Mouse (Mus musculus) liver, embryonic 12.5 days (tissue): Measurements from ENCODE around the gene Ppip5k2. TPM values are rescaled to one million over a fixed set of nuclear protein-coding genes. Genes with fewer than 3 reads are reported as not detected.
A peak's percentile ranks its signal among the peaks of the same experiment; 100 is the strongest.

Experiments
- ATAC-seq: fragments of 200-750 bp; cut with Nextera tagmentation; 2 replicates; pipeline ENCODE4 v1.8.0; 2017; ENCODE audit warnings: moderate number of reproducible peaks, mild to moderate bottlenecking, moderate library complexity
- H3K27ac ChIP-seq: fragments of 300-500 bp; sonication (generic); 2 replicates; pipeline ENCODE4 v1.5.1; 2016; ENCODE audit warnings: mild to moderate bottlenecking
- H3K27me3 ChIP-seq: fragments of 300-500 bp; sonication (generic); replicated peaks from 2 replicates; pipeline ENCODE4 v1.6.1; 2016; ENCODE audit warnings: mild to moderate bottlenecking, moderate library complexity
- H3K36me3 ChIP-seq: fragments of 300-500 bp; sonication (generic); 2 replicates; pipeline ENCODE4 v1.6.1; 2016; ENCODE audit warnings: mild to moderate bottlenecking, moderate library complexity
- H3K4me1 ChIP-seq: fragments of 300-500 bp; sonication (generic); 2 replicates; pipeline ENCODE4 v1.6.1; 2016
- H3K4me2 ChIP-seq: fragments of 300-500 bp; sonication (generic); 2 replicates; pipeline ENCODE4 v1.6.1; 2016; ENCODE audit warnings: mild to moderate bottlenecking, moderate library complexity
- H3K4me3 ChIP-seq: fragments of 300-500 bp; sonication (generic); 2 replicates; pipeline ENCODE4 v1.5.1; 2016; ENCODE audit warnings: mild to moderate bottlenecking, moderate library complexity
- H3K9ac ChIP-seq: fragments of 300-500 bp; sonication (generic); 2 replicates; pipeline ENCODE4 v1.6.1; 2016; ENCODE audit warnings: mild to moderate bottlenecking, moderate library complexity
- H3K9me3 ChIP-seq: fragments of 300-500 bp; sonication (generic); replicated peaks from 2 replicates; pipeline ENCODE4 v1.6.1; 2016; ENCODE audit warnings: mild to moderate bottlenecking, moderate library complexity
- WGBS: fragments of 180-500 bp; shearing (Covaris S2); methylation state at CpG from one replicate; pipeline ENCODE4 v1.1.7; 2016; ENCODE audit not compliant: insufficient replicate concordance; 5-methylcytosine and 5-hydroxymethylcytosine counted together
- polyA plus RNA-seq: library from polyadenylated mRNA; unstranded; fragments of >200 nt; fragmentation: Nextera tagmentation; extraction: Ambion mirVana; gene quantifications from 2 replicates; pipeline ENCODE4 v1.2.1, GENCODE M21; 2016

The Ppip5k2 gene
- polyA plus RNA-seq, 1 experiment from 2014 or later = 23.7 TPM

DNA sequence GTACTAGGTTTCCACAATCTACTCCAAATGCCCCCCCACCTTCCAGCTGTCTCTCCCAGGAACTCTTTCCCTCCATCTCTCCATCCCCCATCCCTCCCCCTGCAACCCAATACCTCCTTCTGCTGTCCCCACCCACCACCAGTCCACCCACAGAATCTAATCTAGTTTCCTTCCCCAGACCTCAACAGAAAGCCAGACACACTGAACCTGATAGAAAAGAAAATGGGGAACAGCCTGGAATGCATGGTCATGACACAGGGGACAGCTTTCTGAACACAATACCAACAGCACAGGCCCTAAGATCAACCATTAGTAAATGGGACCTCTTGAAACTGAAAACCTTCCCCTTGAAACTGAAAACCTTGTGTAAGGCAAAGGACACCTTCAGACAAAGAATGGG is 76.4 kb downstream of the Ppip5k2 start:
- no peak overlapping the region for H3K27ac ChIP-seq
- ATAC-seq = no peak
- no peak overlapping the region for H3K4me2 ChIP-seq
- H3K9me3 ChIP-seq = no peaks in the 10 kb centered on the region
- H3K36me3 ChIP-seq = no peaks in the 10 kb centered on the region
- no peaks in the 10 kb centered on the region for H3K27me3 ChIP-seq
- H3K4me3 ChIP-seq = no peak overlapping the region
- H3K4me1 ChIP-seq = 0 out of 2 replicates have a peak, but pooled peaks cover under 1% of the 10 kb centered on the region
- H3K9ac ChIP-seq = no peak overlapping the region

DNA sequence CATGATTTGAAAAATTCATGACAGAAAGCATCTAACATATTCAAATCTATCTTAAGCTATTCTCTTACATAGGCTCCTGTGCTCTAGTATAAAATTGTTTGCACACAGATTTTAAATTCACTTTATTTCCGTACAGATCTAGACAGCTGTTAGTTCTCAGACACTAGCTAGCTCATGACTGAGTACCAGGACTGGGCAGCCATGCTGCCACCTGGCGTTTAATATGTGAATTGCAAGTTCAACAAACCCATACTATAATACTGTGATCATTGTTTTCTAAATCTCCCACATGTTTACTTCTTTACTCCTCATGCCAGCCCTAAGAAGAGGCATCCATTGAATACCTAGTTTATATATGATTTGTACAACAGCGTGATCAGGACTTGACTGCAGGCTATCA is 81.5 kb downstream of the Ppip5k2 start:
- H3K27ac ChIP-seq = no peak overlapping the region
- no peaks in the 10 kb centered on the region for H3K27me3 ChIP-seq
- H3K9me3 ChIP-seq = no peaks in the 10 kb centered on the region
- ATAC-seq = peak; percentile 71
- H3K4me1 ChIP-seq = no peaks in the 10 kb centered on the region
- H3K4me2 ChIP-seq = no peak overlapping the region
- no peaks in the 10 kb centered on the region for H3K36me3 ChIP-seq
- no peak overlapping the region for H3K4me3 ChIP-seq
- WGBS = 19% methylated on average over 3 of the region's 3 CpGs
- no peak overlapping the region for H3K9ac ChIP-seq

GRCm38 (mm10) chr1:97676526-97677177 is 93.6 kb downstream of the Ppip5k2 start:
- peaks cover 7% of the 10 kb centered on the region for H3K4me1 ChIP-seq
- no peaks in the 10 kb centered on the region for H3K36me3 ChIP-seq
- H3K9me3 ChIP-seq = no peaks in the 10 kb centered on the region
- no peak overlapping the region for H3K9ac ChIP-seq
- H3K27ac ChIP-seq = no peak overlapping the region
- H3K27me3 ChIP-seq = no peaks in the 10 kb centered on the region
- WGBS = 41% methylated on average over 4 of the region's 4 CpGs
- no peak overlapping the region for H3K4me2 ChIP-seq
- no peak for ATAC-seq
- H3K4me3 ChIP-seq = no peak overlapping the region

GRCm38 (mm10) chr1:97676115-97676514 is 94.1 kb downstream of the Ppip5k2 start:
- Histone ChIP-seq H3K4me3 (no peak overlapping the region), H3K27ac (no peak overlapping the region), H3K9ac (no peak overlapping the region), H3K36me3 (no peaks in the 10 kb centered on the region), H3K4me2 (no peak overlapping the region), H3K27me3 (no peaks in the 10 kb centered on the region), H3K9me3 (no peaks in the 10 kb centered on the region), H3K4me1 (peaks cover 7% of the 10 kb centered on the region)
- no peak for ATAC-seq
- WGBS = 30% methylated on average over 2 of the region's 2 CpGs

- no peak overlapping the region for H3K9ac ChIP-seq
- no peak overlapping the region for H3K4me3 ChIP-seq
- no peaks in the 10 kb centered on the region for H3K9me3 ChIP-seq
- no peak overlapping the region for H3K4me2 ChIP-seq
- H3K27me3 ChIP-seq = no peaks in the 10 kb centered on the region
- WGBS = 4% methylated on average over 2 of the region's 2 CpGs
- no peak for ATAC-seq
- no peak overlapping the region for H3K27ac ChIP-seq
- no peaks in the 10 kb centered on the region for H3K36me3 ChIP-seq
- H3K4me1 ChIP-seq = peaks cover 7% of the 10 kb centered on the region
Measured at GRCm38 (mm10) chr1:97672849-97673248, 97.4 kb downstream of the Ppip5k2 start.

DNA sequence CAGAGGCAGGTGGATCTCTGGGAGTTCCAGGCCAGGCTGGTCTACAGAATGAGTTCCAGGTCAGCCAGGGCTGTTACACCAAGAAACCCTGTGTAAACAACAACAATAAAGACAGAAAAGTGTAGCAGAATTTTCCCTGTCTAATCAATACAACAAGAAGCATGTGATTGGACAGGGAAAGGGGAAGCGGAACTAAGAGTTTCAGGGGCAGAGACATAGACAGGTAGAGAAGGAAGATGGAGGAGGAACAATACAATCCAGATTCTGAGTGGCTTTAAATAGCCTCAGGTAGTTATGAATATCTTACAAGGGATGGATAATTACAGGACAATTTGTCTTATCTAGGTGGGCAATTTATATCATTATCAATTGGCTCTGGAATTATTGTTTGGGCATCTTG is 102.9 kb downstream of the Ppip5k2 start:
- Histone ChIP-seq H3K27me3 (peaks cover 4% of the 10 kb centered on the region; the same call in 1 of the 2 replicates), H3K9me3 (no peaks in the 10 kb centered on the region), H3K27ac (no peak overlapping the region), H3K4me2 (no peak overlapping the region), H3K4me3 (no peak overlapping the region), H3K36me3 (no peaks in the 10 kb centered on the region), H3K4me1 (peaks cover 4% of the 10 kb centered on the region), H3K9ac (no peak overlapping the region)
- ATAC-seq = no peak
- WGBS = 72% methylated on average over 1 of the region's 1 CpGs

- H3K4me3 ChIP-seq = peak overlapping the region; percentile 94
- H3K4me1 ChIP-seq = peaks cover 32% of the 10 kb centered on the region
- H3K36me3 ChIP-seq = peaks cover under 1% of the 10 kb centered on the region; the same call in 1 of the 2 replicates
- H3K9ac ChIP-seq = peak overlapping the region; percentile 96
- WGBS = 19% methylated on average over 7 of the region's 7 CpGs
- ATAC-seq = no peak
- peak overlapping the region; percentile 97 for H3K27ac ChIP-seq
- peaks cover 4% of the 10 kb centered on the region; the same call in 1 of the 2 replicates for H3K27me3 ChIP-seq
- H3K4me2 ChIP-seq = peak overlapping the region; percentile 89
- H3K9me3 ChIP-seq = no peaks in the 10 kb centered on the region
Measured at GRCm38 (mm10) chr1:97662324-97662723, 107.9 kb downstream of the Ppip5k2 start.

DNA sequence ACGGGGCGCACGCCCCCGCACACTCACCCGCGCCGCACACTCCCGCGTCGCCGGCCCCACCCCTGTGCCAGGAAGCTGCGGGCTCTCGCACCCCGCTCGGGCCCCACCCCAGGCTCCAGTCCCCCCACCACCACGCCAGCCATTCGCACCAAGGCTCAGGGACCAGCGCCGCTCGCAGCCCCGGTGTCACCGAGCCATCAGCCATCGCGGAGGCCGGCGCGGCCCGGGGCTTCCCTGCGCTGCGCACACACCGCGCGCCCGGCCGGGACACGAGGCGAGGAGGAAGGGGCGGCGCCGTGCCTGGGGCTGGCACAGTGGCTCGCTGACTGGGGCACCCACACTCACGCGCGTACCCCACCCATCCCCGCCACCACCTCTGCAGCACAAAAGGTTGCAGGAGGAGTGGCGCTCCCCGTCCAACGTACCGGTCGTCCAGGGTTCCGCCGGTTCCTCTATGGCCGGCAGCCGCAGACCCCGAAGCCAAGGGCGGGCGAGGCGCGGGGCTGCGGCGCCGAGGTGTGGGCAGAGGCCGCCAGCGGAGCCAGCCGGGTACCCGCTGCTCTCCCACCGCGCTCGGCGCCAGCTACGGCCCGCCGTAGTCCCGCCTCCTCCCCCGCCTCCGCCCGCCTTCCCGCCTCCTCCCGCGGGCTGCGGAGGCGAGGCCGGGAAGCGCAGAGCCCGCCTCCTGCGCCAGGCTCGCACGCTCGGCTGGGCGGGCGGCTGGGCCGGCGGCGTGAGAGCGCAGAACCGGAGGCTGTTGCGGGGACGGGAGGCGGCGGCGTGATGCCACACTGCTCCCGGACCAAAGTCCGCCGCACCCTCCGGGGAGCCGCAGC is 108.6 kb downstream of the Ppip5k2 start, which contains the start of gene D1Ertd622e:
Gene D1Ertd622e, minus strand, starts transcription at position 669 of the 836 bp plus-strand sequence.
- ATAC-seq = peak; percentile 86
- Histone ChIP-seq H3K27ac (peak within 1 kb of the TSS; percentile 97), H3K4me1 (peaks cover 39% of the 10 kb centered on the region), H3K27me3 (peaks cover 4% of the 10 kb centered on the region; the same call in 1 of the 2 replicates), H3K4me3 (peak within 1 kb of the TSS; percentile 94), H3K9ac (peak within 1 kb of the TSS; percentile 96), H3K9me3 (no peaks in the 10 kb centered on the region), H3K4me2 (peak within 1 kb of the TSS; percentile 89), H3K36me3 (peaks cover 3% of the 10 kb centered on the region; the same call in 1 of the 2 replicates)
- WGBS = under 1% methylated on average over 83 of the region's 106 CpGs

- peak; percentile 91 for ATAC-seq
- peak overlapping the region; percentile 96 for H3K9ac ChIP-seq
- H3K36me3 ChIP-seq = peaks cover 3% of the 10 kb centered on the region; the same call in 1 of the 2 replicates
- no peaks in the 10 kb centered on the region for H3K9me3 ChIP-seq
- H3K4me3 ChIP-seq = peak overlapping the region; percentile 94
- H3K4me1 ChIP-seq = peaks cover 47% of the 10 kb centered on the region
- under 1% methylated on average over 93 of the region's 93 CpGs for WGBS
- H3K27ac ChIP-seq = peak overlapping the region; percentile 97
- H3K27me3 ChIP-seq = peaks cover 4% of the 10 kb centered on the region; the same call in 1 of the 2 replicates
- peak overlapping the region; percentile 89 for H3K4me2 ChIP-seq
Measured at GRCm38 (mm10) chr1:97660687-97661405, 109.4 kb downstream of the Ppip5k2 start.

DNA sequence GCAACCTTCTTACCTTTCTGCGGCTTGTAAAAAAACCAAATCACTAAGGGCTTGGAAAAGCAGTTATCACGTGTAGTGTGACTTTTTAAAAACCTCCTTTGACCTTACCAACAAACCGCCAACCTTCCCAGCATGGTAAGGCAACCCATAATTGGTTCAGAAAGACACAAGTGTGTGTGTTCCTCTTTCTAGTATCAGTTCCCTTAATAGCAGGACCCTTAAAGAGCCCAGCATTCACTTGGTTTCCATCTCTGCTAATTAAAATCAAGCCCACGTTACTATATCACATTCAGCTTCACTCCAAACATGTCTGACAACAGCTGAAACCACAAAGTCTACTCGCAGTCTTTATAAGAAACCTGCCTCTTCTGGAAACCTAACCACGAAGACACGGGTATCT is 110.8 kb downstream of the Ppip5k2 start:
- H3K9ac ChIP-seq = peak overlapping the region; percentile 96
- H3K4me1 ChIP-seq = peaks cover 61% of the 10 kb centered on the region
- peak overlapping the region; percentile 97 for H3K27ac ChIP-seq
- peaks cover 2% of the 10 kb centered on the region; the same call in 1 of the 2 replicates for H3K27me3 ChIP-seq
- H3K4me2 ChIP-seq = peak overlapping the region; percentile 89
- peaks cover 16% of the 10 kb centered on the region; the same call in 1 of the 2 replicates for H3K36me3 ChIP-seq
- H3K9me3 ChIP-seq = no peaks in the 10 kb centered on the region
- 35% methylated on average over 7 of the region's 7 CpGs for WGBS
- peak overlapping the region; percentile 94 for H3K4me3 ChIP-seq
- ATAC-seq = no peak

- Histone ChIP-seq H3K27ac (0 out of 2 replicates have a peak overlapping the region, but pooled peaks have one; percentile 51), H3K27me3 (no peaks in the 10 kb centered on the region; the same call in 1 of the 2 replicates), H3K9me3 (no peaks in the 10 kb centered on the region), H3K4me2 (peak overlapping the region; percentile 89), H3K36me3 (peaks cover 30% of the 10 kb centered on the region), H3K4me3 (peak overlapping the region; percentile 94), H3K9ac (peak overlapping the region; percentile 96), H3K4me1 (peaks cover 73% of the 10 kb centered on the region)
- WGBS = 84% methylated on average over 2 of the region's 2 CpGs
- ATAC-seq = no peak
Measured at GRCm38 (mm10) chr1:97657786-97658185, 112.4 kb downstream of the Ppip5k2 start.
